Mouse (Mus musculus): ENCODE data around the gene Psmf1.

The Psmf1 gene

GRCm38 (mm10) chr2:151743845-151744244 is at the start of gene Psmf1:
Gene Psmf1, minus strand, starts transcription at chr2:151744186.
- POLR2A ChIA-PET: interaction anchor here in 1 of 4 experiments (0.6 to 1.5 kb wide), 2 partner anchors 198 to 202 kb away, joined by 3 to 4 read pairs; partner anchors contain the start of gene Fkbp1a

DNA sequence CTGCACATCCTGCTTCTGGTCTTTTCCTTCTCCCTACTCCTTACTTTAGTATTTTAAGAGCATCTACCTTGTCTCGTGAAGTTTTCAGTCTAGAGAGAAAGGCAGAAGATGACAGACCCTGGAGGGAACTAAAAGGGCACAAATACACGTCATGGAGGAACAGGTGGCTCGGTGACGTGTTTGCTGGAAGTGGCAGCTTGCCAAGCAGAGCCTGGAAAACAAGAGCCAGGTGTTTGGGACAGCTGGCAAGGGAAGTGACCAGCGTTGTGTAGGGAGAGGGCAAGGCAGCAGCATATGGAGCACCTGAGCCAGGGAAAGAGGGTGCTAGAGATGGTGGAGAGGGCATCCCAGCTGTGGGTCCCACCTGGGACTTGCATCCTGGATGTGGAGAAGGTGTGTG is 47.2 kb upstream of the Psmf1 start:
- ChIA-PET POLR2A (no interaction called here), CTCF (no interaction called here)

More at GRCm38 (mm10) chr2:151743845-151744244, at the start of gene Psmf1:
- CTCF ChIA-PET: interaction anchor here in 1 of 4 experiments (0.7 to 1.1 kb wide), 2 partner anchors 254 to 620 kb away, joined by 3 read pairs; no protein-coding TSS in a partner anchor

DNA sequence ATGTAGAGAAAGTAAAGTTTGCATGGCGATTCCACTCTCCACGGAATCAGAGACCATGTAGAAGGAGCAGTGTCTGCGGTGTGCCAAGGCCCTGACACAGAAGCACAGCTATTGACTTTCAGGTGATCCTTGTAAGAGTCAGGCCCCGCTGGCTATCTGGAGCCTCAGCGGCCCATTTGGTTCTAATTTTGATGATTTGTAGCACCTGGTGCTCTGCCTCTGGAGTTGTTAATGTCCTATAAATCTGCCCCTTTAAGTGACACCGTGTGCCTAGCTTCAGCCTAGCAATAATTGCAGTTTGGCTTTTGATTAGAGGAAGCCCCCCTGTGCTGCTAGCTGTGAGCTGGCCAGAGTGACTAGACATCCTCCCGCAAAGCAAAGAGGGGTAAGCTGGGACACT is 46.2 kb upstream of the Psmf1 start:
- ChIA-PET POLR2A (no interaction called here), CTCF (interaction anchor here in 1 of 4 experiments (0.5 to 0.6 kb wide), 2 partner anchors 827 to 885 kb away, joined by 3 to 4 read pairs; partner anchors contain the start of gene Abhd12)

GRCm38 (mm10) chr2:151788221-151788977 is 44.4 kb upstream of the Psmf1 start:
- ChIA-PET POLR2A (no interaction called here), CTCF (interaction anchor here in 2 of 4 experiments (0.6 to 1.0 kb wide), 3 partner anchors 40 to 232 kb away, joined by 3 to 5 read pairs (median 4); no protein-coding TSS in a partner anchor)

DNA sequence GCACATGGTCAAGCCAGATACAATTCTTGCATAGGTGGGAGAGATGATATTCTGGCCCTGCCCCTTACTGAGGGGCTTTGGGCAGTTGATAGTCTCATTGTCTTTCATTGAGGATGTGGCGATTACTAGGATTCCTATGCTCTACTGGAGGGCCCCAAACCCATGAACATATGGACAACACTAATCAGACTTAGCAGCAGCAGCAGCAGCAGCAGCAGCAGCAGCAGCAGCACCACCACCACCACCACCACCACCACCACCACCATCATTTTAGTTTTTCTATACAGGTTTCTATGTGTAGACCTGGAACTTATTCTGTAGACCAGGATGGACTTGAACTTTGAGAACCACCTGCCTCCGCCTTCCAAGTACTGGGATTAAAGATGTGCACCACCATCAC is 39.5 kb upstream of the Psmf1 start:
- POLR2A ChIA-PET: no interaction called here
- CTCF ChIA-PET: no interaction called here

DNA sequence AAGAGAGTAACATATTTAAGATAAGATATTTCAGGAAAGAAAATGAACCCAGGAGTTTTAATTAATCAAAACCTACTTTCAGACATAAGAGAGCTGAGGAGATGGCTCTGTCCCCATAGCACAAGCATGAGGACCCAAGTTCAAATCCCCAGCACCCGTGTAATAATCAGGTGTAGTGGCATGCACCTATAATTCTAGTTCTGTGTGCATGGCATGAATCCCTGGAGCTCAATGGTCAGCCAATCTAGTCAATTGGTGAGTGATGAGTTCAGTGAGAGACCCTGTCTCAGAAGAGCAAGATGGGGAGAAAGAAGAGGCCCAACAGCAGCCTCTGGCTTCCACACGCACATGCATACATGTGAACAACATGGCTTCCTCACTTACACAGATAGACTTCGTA is 33.4 kb upstream of the Psmf1 start:
- ChIA-PET CTCF (no interaction called here), POLR2A (no interaction called here)

DNA sequence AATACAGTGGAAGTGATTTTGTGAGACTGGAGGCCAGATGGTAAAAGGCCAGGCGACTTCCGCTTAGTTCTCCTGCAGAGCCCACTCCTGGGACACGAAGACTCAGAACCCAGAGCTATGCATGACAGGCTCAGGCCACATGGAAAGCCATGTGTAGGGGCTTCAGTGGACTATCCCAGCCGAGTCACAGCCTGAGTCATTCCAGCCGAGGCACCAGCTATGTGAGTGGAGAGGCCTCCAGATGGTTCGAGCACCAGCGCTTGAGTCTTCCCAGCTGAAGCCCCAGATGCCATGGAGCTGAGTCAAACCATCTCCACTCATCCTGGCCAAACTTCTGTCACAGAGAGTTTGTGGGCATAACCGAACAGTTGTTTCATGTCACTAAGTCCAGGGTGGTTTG is 29.5 kb upstream of the Psmf1 start:
- ChIA-PET CTCF (interaction anchor here in 1 of 4 experiments (0.6 kb wide), 1 partner anchor 8 kb away, joined by 3 read pairs; no protein-coding TSS in a partner anchor), POLR2A (no interaction called here)

GRCm38 (mm10) chr2:151772169-151772568 is 28.2 kb upstream of the Psmf1 start:
- CTCF ChIA-PET: no interaction called here
- POLR2A ChIA-PET: no interaction called here

DNA sequence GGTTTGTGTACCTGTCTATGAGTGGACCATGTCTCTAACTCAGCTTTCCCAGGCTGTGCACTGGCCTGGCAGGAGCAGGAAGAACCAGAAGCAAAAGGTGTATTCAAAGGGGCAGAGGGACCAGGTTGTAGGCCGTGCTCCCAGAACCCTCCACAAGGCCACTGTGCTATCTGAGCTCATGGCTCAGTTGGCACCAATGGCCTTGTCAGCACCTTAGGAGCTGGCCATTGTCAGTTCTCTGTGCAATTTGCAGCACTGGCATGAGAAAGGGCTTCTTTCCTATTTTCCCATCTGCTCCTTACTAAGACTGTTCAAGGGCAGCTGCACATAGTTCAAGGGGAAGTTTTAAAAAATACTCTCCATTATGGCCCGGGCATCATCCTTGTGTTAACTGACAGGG is 20.6 kb upstream of the Psmf1 start:
- ChIA-PET CTCF (no interaction called here), POLR2A (no interaction called here)

- POLR2A ChIA-PET: interaction anchor here in 1 of 4 experiments (0.6 to 1.0 kb wide), 2 partner anchors 10 to 153 kb away, joined by 3 to 4 read pairs; no protein-coding TSS in a partner anchor
- CTCF ChIA-PET: interaction anchor here in 1 of 4 experiments (0.5 kb wide), 1 partner anchor 89 kb away, joined by 3 read pairs; no protein-coding TSS in a partner anchor
Observed at GRCm38 (mm10) chr2:151758806-151759353, 14.9 kb upstream of the Psmf1 start.

- ChIA-PET POLR2A (interaction anchor here in 3 of 4 experiments (0.8 to 1.7 kb wide), 4 partner anchors 9 to 61 kb away, joined by 3 to 4 read pairs (median 4); no protein-coding TSS in a partner anchor), CTCF (interaction anchor here in 2 of 4 experiments (0.6 to 1.4 kb wide), 2 partner anchors 10 to 936 kb away, joined by 3 to 7 read pairs; no protein-coding TSS in a partner anchor)
Observed at GRCm38 (mm10) chr2:151757451-151757850, 13.5 kb upstream of the Psmf1 start.

- CTCF ChIA-PET: interaction anchor here in 1 of 4 experiments (1.4 kb wide), 1 partner anchor 9 kb away, joined by 7 read pairs; no protein-coding TSS in a partner anchor
- POLR2A ChIA-PET: interaction anchor here in 3 of 4 experiments (0.9 to 1.7 kb wide), 3 partner anchors 8 to 62 kb away, joined by 3 to 4 read pairs (median 4); no protein-coding TSS in a partner anchor
Observed at GRCm38 (mm10) chr2:151756277-151757061, 12.5 kb upstream of the Psmf1 start.

- ChIA-PET POLR2A (interaction anchor here in 2 of 4 experiments (0.5 to 1.3 kb wide), 2 partner anchors 12 to 276 kb away, joined by 4 read pairs; no protein-coding TSS in a partner anchor), CTCF (interaction anchor here in 1 of 4 experiments (1.1 kb wide), 1 partner anchor 95 kb away, joined by 3 read pairs; no protein-coding TSS in a partner anchor)
Observed at GRCm38 (mm10) chr2:151751330-151751729, 7.3 kb upstream of the Psmf1 start.

GRCm38 (mm10) chr2:151747847-151748705 is 4.1 kb upstream of the Psmf1 start:
- ChIA-PET POLR2A (interaction anchor here in 3 of 4 experiments (0.7 to 1.5 kb wide), 6 partner anchors 8 to 53 kb away, joined by 3 to 5 read pairs (median 3); no protein-coding TSS in a partner anchor), CTCF (interaction anchor here in 3 of 4 experiments (0.5 to 2.0 kb wide), 22 partner anchors 9 to 947 kb away, joined by 3 to 7 read pairs (median 3); no protein-coding TSS in a partner anchor)

DNA sequence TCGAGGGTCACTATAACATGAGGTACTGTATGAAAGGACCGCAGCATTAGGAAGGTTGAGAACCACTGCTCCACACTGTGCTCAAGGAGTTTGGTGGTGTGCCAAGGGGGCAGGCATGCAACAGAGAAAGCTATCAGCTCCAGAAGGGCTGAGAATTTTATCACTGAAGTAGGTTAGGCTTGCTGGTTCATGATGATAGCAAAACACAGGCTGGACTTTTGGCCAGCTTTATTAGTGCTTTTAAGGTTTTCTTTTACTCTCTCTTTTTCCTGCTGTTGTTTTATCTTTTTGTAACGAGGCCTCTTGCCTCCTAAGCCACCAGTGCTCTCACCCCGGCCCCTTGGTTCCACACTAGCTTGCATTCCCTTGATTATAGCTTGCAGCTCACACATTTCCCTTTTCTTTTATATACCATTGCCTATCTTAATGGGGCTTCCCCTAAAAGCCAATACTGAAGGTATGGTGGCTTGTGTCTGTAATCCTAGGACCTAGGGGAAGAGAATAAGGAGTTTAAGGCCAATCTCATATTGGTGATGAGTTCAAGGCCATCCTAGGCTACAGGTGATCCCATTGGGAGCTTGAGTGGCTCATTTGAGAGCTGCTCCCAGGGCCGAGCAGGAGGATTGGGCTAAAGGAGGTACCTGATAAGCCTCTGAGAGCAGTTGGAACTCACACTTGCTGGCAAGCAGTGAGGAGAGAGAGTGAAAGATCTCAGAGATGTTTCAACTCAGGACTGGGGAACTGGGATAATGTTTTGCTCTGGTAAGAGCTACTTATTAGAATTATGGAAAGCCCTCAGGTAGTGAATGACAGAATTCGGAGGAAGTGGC is 921 bp downstream of the Psmf1 start:
- ChIA-PET POLR2A (interaction anchor here in 1 of 4 experiments (1.5 kb wide), 1 partner anchor 201 kb away, joined by 4 read pairs; the partner anchor contains the start of gene Fkbp1a), CTCF (no interaction called here)

GRCm38 (mm10) chr2:151742084-151742483 is 1.9 kb downstream of the Psmf1 start:
- CTCF ChIA-PET: no interaction called here
- POLR2A ChIA-PET: interaction anchor here in 1 of 4 experiments (1.5 kb wide), 1 partner anchor 200 kb away, joined by 4 read pairs; the partner anchor contains the start of gene Fkbp1a
